ENCODE assay signal across 27 mouse cellular contexts in genomic region chr5:143965586-143966345, GRCm38 (mm10). TPM values are rescaled to one million over a fixed set of nuclear protein-coding genes. Genes with fewer than 3 reads are reported as not detected.
DNase-seq lines count a peak whose midpoint lies in the region; ATAC-seq lines count a peak whose summit lies in the region.
"Had no signal": no experiment of that assay in that cellular context is flagged by ENCODE, and none has a peak within 500 bp of the region (broad histone marks: within the 10 kb centered on the region; RNA-seq: fewer than 3 reads in every experiment).

No protein-coding gene starts in this region.

- 85% methylated on average over 12 of the region's 12 CpGs for WGBS in intestine, embryonic 14.5 days
- 81% methylated on average over 12 of the region's 12 CpGs for WGBS in intestine, embryonic 15.5 days
- 88% methylated on average over 12 of the region's 12 CpGs for WGBS in midbrain, embryonic 16.5 days

- H3K4me2 ChIP-seq in intestine, embryonic 14.5 days (ENCODE audit: low read length), result no peak overlapping the region
- H3K4me2 ChIP-seq in intestine, embryonic 15.5 days (replicated peaks), result no peak overlapping the region
- H3K4me2 ChIP-seq in midbrain, embryonic 16.5 days (ENCODE audit: low read length), result no peak overlapping the region
- H3K4me2 ChIP-seq: heart, embryonic 15.5 days; hindbrain, embryonic 14.5 days; limb, embryonic 13.5 days; liver, embryonic 12.5 days; midbrain, embryonic 12.5 days had no signal

- no peak for ATAC-seq in intestine, embryonic 14.5 days (replicated peaks; ENCODE audit: low FRiP score, low TSS enrichment, low read depth)
- ATAC-seq in intestine, embryonic 15.5 days, result no peak
- ATAC-seq in midbrain, embryonic 16.5 days, result no peak
- ATAC-seq: forebrain, postnatal 0 days; inflammation-experienced regulatory T-cells, adult 6 months; liver, embryonic 12.5 days had no signal

- H3K4me1 ChIP-seq in intestine, embryonic 14.5 days (replicated peaks; ENCODE audit: control insufficient read depth, insufficient read depth, low read length), result no peaks in the 10 kb centered on the region
- no peaks in the 10 kb centered on the region for H3K4me1 ChIP-seq in intestine, embryonic 15.5 days (replicated peaks)
- no peaks in the 10 kb centered on the region for H3K4me1 ChIP-seq in midbrain, embryonic 16.5 days (ENCODE audit: control insufficient read depth, insufficient read depth, low read length)
- H3K4me1 ChIP-seq: forebrain, embryonic 10.5 days; heart, embryonic 15.5 days; limb, embryonic 13.5 days; liver, embryonic 12.5 days; midbrain, embryonic 12.5 days had no signal

- no peaks in the 10 kb centered on the region for H3K27me3 ChIP-seq in intestine, embryonic 14.5 days (replicated peaks; ENCODE audit: control insufficient read depth, insufficient read depth, low read length)
- no peaks in the 10 kb centered on the region for H3K27me3 ChIP-seq in intestine, embryonic 15.5 days (replicated peaks)
- no peaks in the 10 kb centered on the region for H3K27me3 ChIP-seq in midbrain, embryonic 16.5 days (ENCODE audit: control insufficient read depth, insufficient read depth, low read depth, low read length)
- H3K27me3 ChIP-seq: heart, embryonic 15.5 days; limb, embryonic 13.5 days; liver, embryonic 12.5 days; midbrain, embryonic 12.5 days had no signal

- H3K36me3 ChIP-seq in intestine, embryonic 14.5 days (ENCODE audit: control insufficient read depth, insufficient read depth, low read length), result no peaks in the 10 kb centered on the region
- no peaks in the 10 kb centered on the region for H3K36me3 ChIP-seq in intestine, embryonic 15.5 days
- no peaks in the 10 kb centered on the region for H3K36me3 ChIP-seq in midbrain, embryonic 16.5 days (ENCODE audit: control insufficient read depth, insufficient read depth, low read length)
- H3K36me3 ChIP-seq: forebrain, embryonic 10.5 days; heart, embryonic 15.5 days; limb, embryonic 13.5 days; liver, embryonic 12.5 days; midbrain, embryonic 12.5 days had no signal

- H3K27ac ChIP-seq in intestine, embryonic 14.5 days (ENCODE audit: low read depth), result no peak overlapping the region
- no peak overlapping the region for H3K27ac ChIP-seq in intestine, embryonic 15.5 days
- H3K27ac ChIP-seq in midbrain, embryonic 16.5 days (ENCODE audit: low read length), result no peak overlapping the region
- H3K27ac ChIP-seq: forebrain, embryonic 10.5 days; heart, adult 2 months; heart, embryonic 15.5 days; hindbrain, embryonic 14.5 days; limb, embryonic 13.5 days; liver, embryonic 12.5 days; midbrain, embryonic 12.5 days had no signal

- peak; percentile 15 for DNase-seq in intestine, embryonic 14.5 days (ENCODE audit: low spot score)
- peak; percentile 34 for DNase-seq in 3T3-L1 (ENCODE audit: low read depth, low spot score)
- peak; percentile 88 to 95 for DNase-seq in adrenal gland, adult (ENCODE audit: inconsistent age in 2 of 2, low spot score in 1 of 2)
- peak; percentile 75 for DNase-seq in adrenal gland, postnatal 25 days
- no peak for DNase-seq in left cerebral cortex, adult 11 months (ENCODE audit: low spot score)
- DNase-seq: cerebellum, adult 11-12 months; cerebellum, postnatal 10 days; forebrain, postnatal 0 days; gastrocnemius, postnatal 25 days; heart, adult 2 months; heart, postnatal 4 days; layer of hippocampus, postnatal 36 days; lung, adult 18-20 months; lung, postnatal 14 days; thymus, adult 2 months had no signal

- H3K9ac ChIP-seq in intestine, embryonic 14.5 days (ENCODE audit: low read length), result no peak overlapping the region
- H3K9ac ChIP-seq in intestine, embryonic 15.5 days, result no peak overlapping the region
- H3K9ac ChIP-seq in midbrain, embryonic 16.5 days (ENCODE audit: low read depth, low read length), result no peak overlapping the region
- H3K9ac ChIP-seq: forebrain, postnatal 0 days; heart, embryonic 15.5 days; hindbrain, embryonic 14.5 days; limb, embryonic 13.5 days; liver, embryonic 12.5 days; midbrain, embryonic 12.5 days had no signal

- H3K4me3 ChIP-seq in intestine, embryonic 14.5 days (ENCODE audit: low read depth, low read length), result no peak overlapping the region
- H3K4me3 ChIP-seq in intestine, embryonic 15.5 days (replicated peaks), result no peak overlapping the region
- H3K4me3 ChIP-seq in midbrain, embryonic 16.5 days (ENCODE audit: low read depth, low read length), result no peak overlapping the region
- H3K4me3 ChIP-seq: forebrain, embryonic 10.5 days; heart, adult 2 months; heart, embryonic 15.5 days; limb, embryonic 13.5 days; liver, embryonic 12.5 days; midbrain, embryonic 12.5 days had no signal

- H3K9me3 ChIP-seq in intestine, embryonic 14.5 days (ENCODE audit: control insufficient read depth, low read length), result no peaks in the 10 kb centered on the region
- H3K9me3 ChIP-seq in intestine, embryonic 15.5 days, result no peaks in the 10 kb centered on the region
- no peaks in the 10 kb centered on the region for H3K9me3 ChIP-seq in midbrain, embryonic 16.5 days (replicated peaks; ENCODE audit: control insufficient read depth, low read length, poor library complexity, severe bottlenecking)
- H3K9me3 ChIP-seq: forebrain, embryonic 10.5 days; heart, embryonic 15.5 days; limb, embryonic 13.5 days; liver, embryonic 12.5 days; midbrain, embryonic 12.5 days had no signal

RNA-seq across cellular contexts. Expression of gene Rsph10b, which starts 32.9 kb away (rescaled TPM):
- 0.85 and 1.2 TPM in 2 replicates for polyA plus RNA-seq in intestine, embryonic 14.5 days (2014; fragmentation: Nextera tagmentation; extraction: Ambion mirVana)
- 0.20 and 0.39 TPM in 2 replicates for polyA plus RNA-seq in intestine, embryonic 15.5 days (2015; fragmentation: Nextera tagmentation; extraction: Ambion mirVana)
- 3.8 and 4.9 TPM in 2 replicates for total RNA-seq in adrenal gland, postnatal 25 days (2021)
- 3.6 TPM in 2 replicates for polyA plus RNA-seq in midbrain, embryonic 16.5 days (2015; fragmentation: Nextera tagmentation; extraction: Ambion mirVana)

RNA-seq across cellular contexts. Expression of gene Gm42421, which starts 37.8 kb away (rescaled TPM):
- 0.27 and 0.72 TPM in 2 replicates for polyA plus RNA-seq in intestine, embryonic 14.5 days (2014; fragmentation: Nextera tagmentation; extraction: Ambion mirVana)
- polyA plus RNA-seq in intestine, embryonic 15.5 days (2015; fragmentation: Nextera tagmentation; extraction: Ambion mirVana), result 0.68 TPM in 1 of 2 replicates, not detected in the other
- total RNA-seq in adrenal gland, postnatal 25 days (2021), result 1.8 TPM in 1 of 2 replicates, not detected in the other
- 1.4 and 1.8 TPM in 2 replicates for polyA plus RNA-seq in midbrain, embryonic 16.5 days (2015; fragmentation: Nextera tagmentation; extraction: Ambion mirVana)
- total RNA-seq: gastrocnemius, postnatal 25 days; heart, adult 2 months; monocyte, adult 5-6 weeks; neutrophil, adult 5-6 weeks had no signal
- polyA plus RNA-seq: small intestine, adult 2 months had no signal

RNA-seq across cellular contexts. Expression of gene Ccz1, which starts 48.9 kb away (rescaled TPM):
- polyA plus RNA-seq in intestine, embryonic 14.5 days (2014; fragmentation: Nextera tagmentation; extraction: Ambion mirVana), result 73.6 and 82.8 TPM in 2 replicates
- 69.0 and 75.7 TPM in 2 replicates for polyA plus RNA-seq in intestine, embryonic 15.5 days (2015; fragmentation: Nextera tagmentation; extraction: Ambion mirVana)
- 61.5 and 66.8 TPM in 2 replicates for total RNA-seq in adrenal gland, postnatal 25 days (2021)
- polyA plus RNA-seq in midbrain, embryonic 16.5 days (2015; fragmentation: Nextera tagmentation; extraction: Ambion mirVana), result 82.5 and 82.7 TPM in 2 replicates

RNA-seq across cellular contexts. Expression of gene Pms2, which starts 56.0 kb away (rescaled TPM):
- 24.6 and 30.6 TPM in 2 replicates for polyA plus RNA-seq in intestine, embryonic 14.5 days (2014; fragmentation: Nextera tagmentation; extraction: Ambion mirVana)
- 21.1 and 21.5 TPM in 2 replicates for polyA plus RNA-seq in intestine, embryonic 15.5 days (2015; fragmentation: Nextera tagmentation; extraction: Ambion mirVana)
- 9.4 and 11.0 TPM in 2 replicates for total RNA-seq in adrenal gland, postnatal 25 days (2021)
- polyA plus RNA-seq in midbrain, embryonic 16.5 days (2015; fragmentation: Nextera tagmentation; extraction: Ambion mirVana), result 28.6 and 29.1 TPM in 2 replicates

RNA-seq across cellular contexts. Expression of gene Aimp2, which starts 56.1 kb away (rescaled TPM):
- polyA plus RNA-seq in intestine, embryonic 14.5 days (2014; fragmentation: Nextera tagmentation; extraction: Ambion mirVana), result 121 and 123 TPM in 2 replicates
- 120 and 125 TPM in 2 replicates for polyA plus RNA-seq in intestine, embryonic 15.5 days (2015; fragmentation: Nextera tagmentation; extraction: Ambion mirVana)
- total RNA-seq in adrenal gland, postnatal 25 days (2021), result 38.3 and 44.5 TPM in 2 replicates
- 82.8 and 90.3 TPM in 2 replicates for polyA plus RNA-seq in midbrain, embryonic 16.5 days (2015; fragmentation: Nextera tagmentation; extraction: Ambion mirVana)
